Mouse (Mus musculus) embryo, embryonic 11 days (tissue): ENCODE data around the gene Snx11.
A peak's percentile ranks its signal among the peaks of the same experiment; 100 is the strongest.
"Not testable (repeated sequence)": the region's sequence is repeated elsewhere in the genome, so short reads cannot be mapped to it uniquely, and the experiment has no call there.

ENCODE experiments used
- DNase-seq: peaks from one replicate; pipeline ENCODE4 v3.0.0-alpha.2; 2015

Snx11 gene

GRCm38 (mm10) chr11:96795491-96795890, 18.1 kb upstream of the Snx11 start:
- DNase-seq: no peak

- no peak for DNase-seq
Observed at GRCm38 (mm10) chr11:96790681-96791080, 13.3 kb upstream of the Snx11 start.

GRCm38 (mm10) chr11:96789990-96790389, 12.6 kb upstream of the Snx11 start:
- peak; percentile 43 for DNase-seq

GRCm38 (mm10) chr11:96788871-96789795, 11.8 kb upstream of the Snx11 start, which contains the start of gene Cbx1:
Cbx1 (plus strand) TSS chr11:96789127.
- peak; percentile 96 for DNase-seq

- no peak for DNase-seq
Observed at GRCm38 (mm10) chr11:96786731-96787450, 9.5 kb upstream of the Snx11 start.

- peak; percentile 79 for DNase-seq
Observed at GRCm38 (mm10) chr11:96784847-96785246, 7.5 kb upstream of the Snx11 start.

- no peak for DNase-seq
Observed at GRCm38 (mm10) chr11:96781425-96781824, 4.1 kb upstream of the Snx11 start.

GRCm38 (mm10) chr11:96780306-96780705, 2.9 kb upstream of the Snx11 start:
- DNase-seq: no peak

GRCm38 (mm10) chr11:96778061-96778627, 785 bp upstream of the Snx11 start:
- not testable (repeated sequence) for DNase-seq

- DNase-seq: no peak
Observed at GRCm38 (mm10) chr11:96776068-96776467, 1.3 kb downstream of the Snx11 start.

- no peak for DNase-seq
Observed at GRCm38 (mm10) chr11:96775665-96776064, 1.7 kb downstream of the Snx11 start.

- DNase-seq: no peak
Observed at GRCm38 (mm10) chr11:96775063-96775462, 2.3 kb downstream of the Snx11 start.

- DNase-seq: peak; percentile 32
Observed at GRCm38 (mm10) chr11:96774536-96774935, 2.8 kb downstream of the Snx11 start.

- no peak for DNase-seq
Observed at GRCm38 (mm10) chr11:96772413-96772812, 4.9 kb downstream of the Snx11 start.

GRCm38 (mm10) chr11:96771274-96771975, 5.9 kb downstream of the Snx11 start:
- no peak for DNase-seq

- no peak for DNase-seq
Observed at GRCm38 (mm10) chr11:96768240-96768639, 9.1 kb downstream of the Snx11 start.

GRCm38 (mm10) chr11:96767096-96767495, 10.3 kb downstream of the Snx11 start:
- DNase-seq: peak; percentile 68

GRCm38 (mm10) chr11:96766555-96766954, 10.8 kb downstream of the Snx11 start:
- no peak for DNase-seq

GRCm38 (mm10) chr11:96765645-96766044, 11.7 kb downstream of the Snx11 start:
- DNase-seq: no peak

- no peak for DNase-seq
Observed at GRCm38 (mm10) chr11:96764511-96765350, 12.6 kb downstream of the Snx11 start.

- DNase-seq: no peak
Observed at GRCm38 (mm10) chr11:96762742-96763470, 14.5 kb downstream of the Snx11 start.
